Mouse (Mus musculus) MEL (cell line): ENCODE results near the gene Rbm47. TPM values are rescaled to one million over a fixed set of nuclear protein-coding genes. Genes with fewer than 3 reads are reported as not detected.

ENCODE experiments used
- DNase-seq: peaks from one replicate; pipeline ENCODE4 v3.0.0; 2011; ENCODE audit warnings: low read depth, low spot score
- H3K27ac ChIP-seq: 2 replicates; pipeline ENCODE4 v1.5.1; 2012; ENCODE audit warnings: low read depth, mild to moderate bottlenecking, control low read depth, low read length, moderate library complexity; ENCODE audit not compliant: control insufficient read depth
- H3K27me3 ChIP-seq, 2 experiments: fragments of 150-350 bp in 1 of 2; sonication (generic) in 1 of 2; 2 replicates each; pipeline ENCODE4 v1.6.1; 2012; ENCODE audit warnings: low read length in 2 of 2, mild to moderate bottlenecking in 2 of 2, improper control_type of control experiment in 1 of 2, moderate library complexity in 1 of 2; ENCODE audit not compliant: insufficient read depth in 2 of 2, control insufficient read depth in 1 of 2
- H3K36me3 ChIP-seq, 2 experiments: 2 replicates each; pipeline ENCODE4 v1.6.1; 2012 to 2014; ENCODE audit warnings: low read length in 2 of 2, improper control_type of control experiment in 1 of 2, inconsistent platforms in 1 of 2, mild to moderate bottlenecking in 1 of 2; ENCODE audit not compliant: insufficient read depth in 2 of 2, control insufficient read depth in 1 of 2
- H3K4me1 ChIP-seq, 2 experiments: fragments of 150-350 bp in 1 of 2; sonication (generic) in 1 of 2; 2 replicates each; pipeline ENCODE4 v1.6.1; 2012; ENCODE audit warnings: low read length in 2 of 2, improper control_type of control experiment in 1 of 2, mild to moderate bottlenecking in 1 of 2; ENCODE audit not compliant: insufficient read depth in 2 of 2, control insufficient read depth in 1 of 2
- H3K4me3 ChIP-seq, 2 experiments: fragments of 150-350 bp in 1 of 2; sonication (generic) in 1 of 2; 2 replicates each; pipeline ENCODE4 v1.5.1; 2012; ENCODE audit warnings: low read depth in 2 of 2, low read length in 2 of 2, mild to moderate bottlenecking in 2 of 2, moderate library complexity in 2 of 2, control low read depth in 1 of 2, improper control_type of control experiment in 1 of 2; ENCODE audit not compliant: control insufficient read depth in 1 of 2, insufficient read depth in 1 of 2
- H3K79me2 ChIP-seq: 2 replicates; pipeline ENCODE4 v1.6.1; 2012; ENCODE audit warnings: mild to moderate bottlenecking, low read length, moderate library complexity; ENCODE audit not compliant: control insufficient read depth, poor library complexity, insufficient read depth
- H3K9ac ChIP-seq: 2 replicates; pipeline ENCODE4 v1.6.1; 2012; ENCODE audit warnings: low read depth, mild to moderate bottlenecking, control low read depth, low read length, moderate library complexity; ENCODE audit not compliant: control insufficient read depth, poor library complexity, severe bottlenecking
- H3K9me3 ChIP-seq: fragments of 150-350 bp; sonication (generic); replicated peaks from 2 replicates; pipeline ENCODE4 v1.6.1; 2012; ENCODE audit warnings: mild to moderate bottlenecking, low read length, improper control_type of control experiment, moderate library complexity; ENCODE audit not compliant: insufficient read depth
- BHLHE40 ChIP-seq: IDR thresholded peaks from 2 replicates; pipeline ENCODE4 v1.6.1; 2012; ENCODE audit warnings: low read depth, mild to moderate bottlenecking, inconsistent platforms, low read length, improper control_type of control experiment, borderline replicate concordance
- CHD1 ChIP-seq: IDR thresholded peaks from 2 replicates; pipeline ENCODE4 v1.6.1; 2012; ENCODE audit warnings: low read depth, mild to moderate bottlenecking, inconsistent platforms, low read length, improper control_type of control experiment
- CTCF ChIP-seq, 3 experiments: IDR thresholded peaks in 2 of 3; conservative IDR thresholded peaks in 1 of 3; 2 replicates each; pipeline ENCODE4 v1.5.1; 2011 to 2012; ENCODE audit warnings: low read length in 3 of 3, low read depth in 2 of 3, mild to moderate bottlenecking in 2 of 3, improper control_type of control experiment in 1 of 3, inconsistent platforms in 1 of 3, mixed read lengths in 1 of 3, moderate library complexity in 1 of 3; ENCODE audit not compliant: control insufficient read depth in 1 of 3, insufficient read depth in 1 of 3, poor library complexity in 1 of 3, severe bottlenecking in 1 of 3
- EP300 ChIP-seq, 2 experiments: IDR thresholded peaks; 2 replicates each; pipeline ENCODE4 v1.6.1; 2011; ENCODE audit warnings: improper control_type of control experiment in 2 of 2, low read length in 2 of 2, low read depth in 1 of 2, mild to moderate bottlenecking in 1 of 2
- GABPA ChIP-seq: IDR thresholded peaks from 2 replicates; pipeline ENCODE4 v1.6.1; 2012; ENCODE audit warnings: low read depth, mild to moderate bottlenecking, inconsistent platforms, low read length, improper control_type of control experiment, moderate library complexity
- GATA1 ChIP-seq: IDR thresholded peaks from 2 replicates; pipeline ENCODE4 v1.6.1; 2011; ENCODE audit warnings: low read depth, low read length, improper control_type of control experiment
- HCFC1 ChIP-seq: IDR thresholded peaks from 2 replicates; pipeline ENCODE4 v1.6.1; 2012; ENCODE audit warnings: low read depth, mild to moderate bottlenecking, inconsistent platforms, low read length, improper control_type of control experiment, moderate library complexity
- JUND ChIP-seq: IDR thresholded peaks from 2 replicates; pipeline ENCODE4 v1.6.1; 2011; ENCODE audit warnings: low read depth, mild to moderate bottlenecking, improper control_type of control experiment, low read length
- KAT2A ChIP-seq: conservative IDR thresholded peaks from 2 replicates; pipeline ENCODE4 v1.6.1; 2012; ENCODE audit warnings: low read depth, low read length, improper control_type of control experiment, inconsistent platforms
- MAX ChIP-seq: IDR thresholded peaks from 2 replicates; pipeline ENCODE4 v1.6.1; 2011; ENCODE audit warnings: low read length, improper control_type of control experiment
- MXI1 ChIP-seq: IDR thresholded peaks from 2 replicates; pipeline ENCODE4 v1.6.1; 2011; ENCODE audit warnings: mild to moderate bottlenecking, low read depth, low read length, improper control_type of control experiment
- MYC ChIP-seq: IDR thresholded peaks from 2 replicates; pipeline ENCODE4 v1.6.1; 2011; ENCODE audit warnings: low read depth, mild to moderate bottlenecking, low read length, improper control_type of control experiment, moderate library complexity
- NRF1 ChIP-seq: IDR thresholded peaks from 2 replicates; pipeline ENCODE4 v1.6.1; 2014; ENCODE audit warnings: low read depth, mild to moderate bottlenecking, inconsistent platforms, low read length, improper control_type of control experiment, moderate library complexity; ENCODE audit not compliant: poor library complexity, insufficient read depth, severe bottlenecking
- POLR2AphosphoS5 ChIP-seq: IDR thresholded peaks from 2 replicates; pipeline ENCODE4 v1.6.1; 2012; ENCODE audit warnings: low read depth, borderline replicate concordance, mild to moderate bottlenecking, inconsistent platforms, low read length, moderate library complexity, mixed read lengths
- RCOR1 ChIP-seq: IDR thresholded peaks from 2 replicates; pipeline ENCODE4 v1.6.1; 2012; ENCODE audit warnings: low read depth, mild to moderate bottlenecking, inconsistent platforms, low read length, improper control_type of control experiment
- SIN3A ChIP-seq: IDR thresholded peaks from 2 replicates; pipeline ENCODE4 v1.6.1; 2012; ENCODE audit warnings: low read length, improper control_type of control experiment, inconsistent platforms
- SMC3 ChIP-seq: IDR thresholded peaks from 2 replicates; pipeline ENCODE4 v1.6.1; 2011; ENCODE audit warnings: low read depth, low read length, improper control_type of control experiment
- TBP ChIP-seq: IDR thresholded peaks from 2 replicates; pipeline ENCODE4 v1.8.0; 2011; ENCODE audit warnings: low read depth, low read length, improper control_type of control experiment
- TCF12 ChIP-seq: IDR thresholded peaks from 2 replicates; pipeline ENCODE4 v1.6.1; 2014; ENCODE audit warnings: low read depth, mild to moderate bottlenecking, inconsistent platforms, low read length, improper control_type of control experiment, moderate library complexity
- UBTF ChIP-seq: IDR thresholded peaks from 2 replicates; pipeline ENCODE4 v1.6.1; 2012; ENCODE audit warnings: low read depth, mild to moderate bottlenecking, inconsistent platforms, low read length, improper control_type of control experiment, moderate library complexity, borderline replicate concordance; ENCODE audit not compliant: insufficient read depth
- USF2 ChIP-seq, 2 experiments: IDR thresholded peaks; 2 replicates each; pipeline ENCODE4 v1.6.1; 2011 to 2012; ENCODE audit warnings: improper control_type of control experiment in 2 of 2, low read length in 2 of 2, borderline replicate concordance in 1 of 2, inconsistent platforms in 1 of 2, low read depth in 1 of 2, mild to moderate bottlenecking in 1 of 2; ENCODE audit not compliant: insufficient read depth in 1 of 2
- ZC3H11A ChIP-seq: IDR thresholded peaks from 2 replicates; pipeline ENCODE4 v1.6.1; 2012; ENCODE audit warnings: low read depth, mild to moderate bottlenecking, inconsistent platforms, low read length, improper control_type of control experiment
- ZKSCAN1 ChIP-seq: IDR thresholded peaks from 2 replicates; pipeline ENCODE4 v1.6.1; 2012; ENCODE audit warnings: low read depth, mild to moderate bottlenecking, inconsistent platforms, low read length, improper control_type of control experiment, moderate library complexity
- ZMIZ1 ChIP-seq: IDR thresholded peaks from 2 replicates; pipeline ENCODE4 v1.6.1; 2012; ENCODE audit warnings: low read depth, mild to moderate bottlenecking, inconsistent platforms, low read length, improper control_type of control experiment, moderate library complexity
- ZNF384 ChIP-seq: IDR thresholded peaks from 2 replicates; pipeline ENCODE4 v1.6.1; 2012; ENCODE audit warnings: low read depth, mild to moderate bottlenecking, inconsistent platforms, low read length, improper control_type of control experiment
- polyA plus RNA-seq, 2 experiments: library from polyadenylated mRNA; stranded (reverse) in 1 of 2; unstranded in 1 of 2; fragments of >175 nt in 1 of 2; fragments of >200 nt in 1 of 2; gene quantifications; 2 replicates each; pipeline versions ENCODE4 v1.2.1 to v1.2.4; 2012; ENCODE audit warnings: low replicate concordance in 2 of 2, low read depth in 1 of 2; ENCODE audit not compliant: insufficient read length in 2 of 2, insufficient read depth in 1 of 2, missing spikeins in 1 of 2
- total RNA-seq: library from RNA; depleted of rRNA; stranded (reverse); fragments of 300-350 nt; gene quantifications from 2 replicates; pipeline ENCODE4 v1.2.3, GENCODE M21; 2012; rRNA removed

The Rbm47 gene
- total RNA-seq (not detected in 2 replicates), polyA plus RNA-seq (not detected)

GRCm38 (mm10) chr5:66173018-66173417 is at the start of gene Rbm47:
Gene Rbm47, minus strand, starts transcription at chr5:66173118.
- no peak for DNase-seq
- Histone ChIP-seq H3K79me2 (no peaks in the 10 kb centered on the region), H3K36me3 (no peaks in the 10 kb centered on the region), H3K9ac (no peak within 1 kb of the TSS), H3K4me1 (no peaks in the 10 kb centered on the region)
- TF ChIP-seq GATA1 (no peak), MYC (no peak), RCOR1 (no peak), ZMIZ1 (no peak), CTCF (IDR thresholded peaks at IDR 0.05 in 2 of 3, conservative IDR thresholded peaks at IDR 0.05 in 1 of 3; ENCODE audit: control insufficient read depth in 1 of 3, insufficient read depth in 1 of 3, low read depth in 2 of 3, low read length in 3 of 3, poor library complexity in 1 of 3, severe bottlenecking in 1 of 3) (no peak), SMC3 (no peak), HCFC1 (no peak), SIN3A (no peak), ZNF384 (no peak)
- TF ChIP-seq, all 39 proteins: peak for 0
- no peaks in the 10 kb centered on the region for H3K27me3 ChIP-seq
- H3K4me3 ChIP-seq = no peak within 1 kb of the TSS
- no peaks in the 10 kb centered on the region for H3K9me3 ChIP-seq
- H3K27ac ChIP-seq = no peak within 1 kb of the TSS

GRCm38 (mm10) chr5:66220620-66221019 is 47.7 kb upstream of the Rbm47 start:
- Histone ChIP-seq H3K79me2 (no peaks in the 10 kb centered on the region), H3K4me3 (no peak overlapping the region), H3K4me1 (no peaks in the 10 kb centered on the region), H3K9ac (no peak overlapping the region), H3K27ac (no peak overlapping the region), H3K27me3 (no peaks in the 10 kb centered on the region), H3K36me3 (no peaks in the 10 kb centered on the region), H3K9me3 (no peaks in the 10 kb centered on the region)
- no peak for DNase-seq
- TF ChIP-seq HCFC1 (no peak), ZKSCAN1 (no peak), CHD1 (no peak), USF2 (IDR thresholded peaks at IDR 0.05; ENCODE audit: borderline replicate concordance in 1 of 2, insufficient read depth in 1 of 2, low read depth in 1 of 2, low read length in 2 of 2) (no peak), KAT2A (no peak), BHLHE40 (no peak), POLR2AphosphoS5 (no peak), MXI1 (no peak), TBP (no peak), NRF1 (no peak), TCF12 (no peak), ZNF384 (no peak), GABPA (no peak), EP300 (IDR thresholded peaks at IDR 0.05; ENCODE audit: low read depth in 1 of 2, low read length in 2 of 2) (no peak), JUND (no peak), UBTF (no peak), SMC3 (no peak), MAX (no peak), ZC3H11A (no peak)
